Mouse (Mus musculus) kidney, adult 2 months (tissue): ENCODE measurements at regions not wholly inside any gene's neighbourhood (a gene's known extent, or its start where the extent isn't known, plus 50 kb on each side); places are given as distances from the start of the nearest gene placed in this dataset.

ENCODE experiments used
- CTCF ChIP-seq: fragments of 200-500 bp; conservative IDR thresholded peaks from 2 replicates; pipeline ENCODE4 v1.5.1; 2011; ENCODE audit warnings: low read depth, mild to moderate bottlenecking, control low read depth, low read length, moderate library complexity, mixed read lengths; ENCODE audit not compliant: insufficient read depth, insufficient read length
- POLR2A ChIP-seq: fragments of 200-500 bp; IDR thresholded peaks from one replicate; pipeline ENCODE4 v1.6.1; 2011; ENCODE audit warnings: low read depth, low read length, control low read depth

GRCm38 (mm10) chr8:35112591-35113265 is 652.9 kb upstream of the Gm19410 start:
- TF ChIP-seq POLR2A, result no peak
- TF ChIP-seq CTCF, result no peak
